Comparison of ENCODE assay signal across 21 mouse cellular contexts in genomic region chr14:77593136-77593838, GRCm38 (mm10).
DNase-seq lines count a peak whose midpoint lies in the region; ATAC-seq lines count a peak whose summit lies in the region.
"Had no signal": no experiment of that assay in that cellular context is flagged by ENCODE, and none has a peak within 500 bp of the region (broad histone marks: within the 10 kb centered on the region; RNA-seq: fewer than 3 reads in every experiment).

No protein-coding gene starts in this region.

- ATAC-seq in heart, embryonic 11.5 days (replicated peaks; ENCODE audit: insufficient number of reproducible peaks, low FRiP score, low TSS enrichment) = no peak
- ATAC-seq in forebrain, embryonic 12.5 days (ENCODE audit: low FRiP score) = peak; percentile 88
- ATAC-seq in hindbrain, embryonic 13.5 days (ENCODE audit: low FRiP score) = peak; percentile 72
- ATAC-seq: liver, embryonic 12.5 days had no signal

- no peak overlapping the region for H3K4me3 ChIP-seq in heart, embryonic 11.5 days (ENCODE audit: low read depth, low read length)
- H3K4me3 ChIP-seq in forebrain, embryonic 12.5 days (replicated peaks) = no peak overlapping the region
- no peak overlapping the region for H3K4me3 ChIP-seq in hindbrain, embryonic 13.5 days
- H3K4me3 ChIP-seq: gastrocnemius, adult 2 months; heart, embryonic 15.5 days; liver, embryonic 12.5 days; lung, embryonic 15.5 days had no signal

- H3K9ac ChIP-seq in heart, embryonic 11.5 days (ENCODE audit: low read depth, low read length) = no peak overlapping the region
- H3K9ac ChIP-seq in forebrain, embryonic 12.5 days = no peak overlapping the region
- no peak overlapping the region for H3K9ac ChIP-seq in hindbrain, embryonic 13.5 days
- H3K9ac ChIP-seq: heart, embryonic 15.5 days; liver, embryonic 12.5 days; lung, embryonic 15.5 days had no signal

- 82% methylated on average over 11 of the region's 11 CpGs for WGBS in heart, embryonic 11.5 days (ENCODE audit: insufficient replicate concordance)
- WGBS in forebrain, embryonic 12.5 days = 42% methylated on average over 11 of the region's 11 CpGs
- WGBS in hindbrain, embryonic 13.5 days = 36% methylated on average over 11 of the region's 11 CpGs

- no peaks in the 10 kb centered on the region for H3K9me3 ChIP-seq in heart, embryonic 11.5 days (replicated peaks; ENCODE audit: control insufficient read depth, low read length)
- 0 out of 2 replicates have a peak, but pooled peaks cover 10% of the 10 kb centered on the region for H3K9me3 ChIP-seq in forebrain, embryonic 12.5 days
- H3K9me3 ChIP-seq in hindbrain, embryonic 13.5 days = no peaks in the 10 kb centered on the region
- H3K9me3 ChIP-seq: heart, embryonic 15.5 days; lung, embryonic 15.5 days had no signal

- DNase-seq in heart, adult 11 months = peak; percentile 69
- peak; percentile 40 for DNase-seq in brain, adult 2 months (ENCODE audit: low read depth, low spot score)
- DNase-seq in urinary bladder, postnatal 14 days (ENCODE audit: low spot score) = no peak
- DNase-seq in layer of hippocampus, postnatal 25 days (ENCODE audit: extremely low spot score in 1 of 2, low spot score in 1 of 2) = no peak
- DNase-seq in cerebellum, adult 11 months = no peak
- DNase-seq: adrenal gland, postnatal 25 days; cerebellum, postnatal 25 days; gastrocnemius, adult 2 months; heart, adult 18-20 months; kidney, adult 11 months; right cerebral cortex, postnatal 14 days; thymus, postnatal 25 days had no signal

- peaks cover 5% of the 10 kb centered on the region; the same call in 1 of the 2 replicates for H3K4me1 ChIP-seq in heart, embryonic 11.5 days (ENCODE audit: control insufficient read depth, insufficient read depth, low read length)
- H3K4me1 ChIP-seq in forebrain, embryonic 12.5 days = peaks cover 11% of the 10 kb centered on the region
- peaks cover 17% of the 10 kb centered on the region; the same call in 1 of the 2 replicates for H3K4me1 ChIP-seq in hindbrain, embryonic 13.5 days (replicated peaks)
- H3K4me1 ChIP-seq: liver, embryonic 12.5 days; lung, embryonic 15.5 days had no signal

- H3K27me3 ChIP-seq in heart, embryonic 11.5 days (ENCODE audit: control insufficient read depth, insufficient read depth, low read length) = no peaks in the 10 kb centered on the region
- H3K27me3 ChIP-seq in forebrain, embryonic 12.5 days = no peaks in the 10 kb centered on the region
- H3K27me3 ChIP-seq in hindbrain, embryonic 13.5 days = no peaks in the 10 kb centered on the region
- H3K27me3 ChIP-seq: heart, embryonic 15.5 days; liver, embryonic 12.5 days; lung, embryonic 15.5 days had no signal

- H3K27ac ChIP-seq in heart, embryonic 11.5 days (ENCODE audit: low read depth, low read length) = no peak overlapping the region
- peak overlapping the region; percentile 83 for H3K27ac ChIP-seq in forebrain, embryonic 12.5 days
- peak overlapping the region; percentile 74 for H3K27ac ChIP-seq in hindbrain, embryonic 13.5 days
- H3K27ac ChIP-seq: gastrocnemius, adult 2 months; heart, embryonic 15.5 days; kidney, postnatal 0 days; liver, embryonic 12.5 days; lung, embryonic 15.5 days; macrophage; stomach, postnatal 0 days had no signal

- no peak overlapping the region for H3K4me2 ChIP-seq in heart, embryonic 11.5 days
- no peak overlapping the region for H3K4me2 ChIP-seq in forebrain, embryonic 12.5 days
- H3K4me2 ChIP-seq in hindbrain, embryonic 13.5 days = no peak overlapping the region
- H3K4me2 ChIP-seq: heart, embryonic 15.5 days; liver, embryonic 12.5 days; lung, embryonic 15.5 days had no signal

- peaks cover 2% of the 10 kb centered on the region; the same call in 1 of the 2 replicates for H3K36me3 ChIP-seq in heart, embryonic 11.5 days (ENCODE audit: control insufficient read depth, insufficient read depth, low read length)
- no peaks in the 10 kb centered on the region; the same call in none of the 2 replicates for H3K36me3 ChIP-seq in forebrain, embryonic 12.5 days (replicated peaks)
- H3K36me3 ChIP-seq in hindbrain, embryonic 13.5 days = peaks cover 22% of the 10 kb centered on the region
- H3K36me3 ChIP-seq: heart, embryonic 15.5 days; liver, embryonic 12.5 days; lung, embryonic 15.5 days had no signal

Comparison
In these comparisons a context has a peak if more than half of its experiments do, and no peak if none do; other contexts are left out.
1. DNase-seq: peak in heart, adult 11 months (single experiment) and brain, adult 2 months (single experiment); none in urinary bladder, postnatal 14 days (single experiment), layer of hippocampus, postnatal 25 days (0 of 2) and cerebellum, adult 11 months (single experiment).